Mouse (Mus musculus): Measurements from ENCODE around the gene Lingo3.
A peak's percentile ranks its signal among the peaks of the same experiment; 100 is the strongest.
"Not testable (repeated sequence)": the region's sequence is repeated elsewhere in the genome, so short reads cannot be mapped to it uniquely, and the experiment has no call there.

Lingo3 gene

GRCm38 (mm10) chr10:80843087-80843930 is 530 bp downstream of the Lingo3 start:
- DNase-seq: no peak

GRCm38 (mm10) chr10:80842334-80842733 is 1.5 kb downstream of the Lingo3 start:
- no peak for DNase-seq

GRCm38 (mm10) chr10:80841685-80842084 is 2.2 kb downstream of the Lingo3 start:
- no peak for DNase-seq

- DNase-seq: no peak
Observed at GRCm38 (mm10) chr10:80839848-80840247, 4.0 kb downstream of the Lingo3 start.

- no peak for DNase-seq
Observed at GRCm38 (mm10) chr10:80838346-80838912, 5.4 kb downstream of the Lingo3 start.

- DNase-seq: peak in 1 of 2 experiments; percentile 32
Observed at GRCm38 (mm10) chr10:80837827-80838226, 6.0 kb downstream of the Lingo3 start.

GRCm38 (mm10) chr10:80836949-80837379 is 6.9 kb downstream of the Lingo3 start:
- DNase-seq: no peak

- no peak for DNase-seq
Observed at GRCm38 (mm10) chr10:80835617-80836016, 8.2 kb downstream of the Lingo3 start.

- DNase-seq: no peak
Observed at GRCm38 (mm10) chr10:80832818-80833217, 11.0 kb downstream of the Lingo3 start.

- DNase-seq: peak; percentile 91 to 95
Observed at GRCm38 (mm10) chr10:80831136-80831535, 12.7 kb downstream of the Lingo3 start.

GRCm38 (mm10) chr10:80829359-80830278 is 14.2 kb downstream of the Lingo3 start:
- no peak for DNase-seq

GRCm38 (mm10) chr10:80828587-80828986 is 15.3 kb downstream of the Lingo3 start:
- not testable (repeated sequence) for DNase-seq

- no peak for DNase-seq
Observed at GRCm38 (mm10) chr10:80827870-80828420, 15.9 kb downstream of the Lingo3 start.

GRCm38 (mm10) chr10:80827063-80827869 is 16.6 kb downstream of the Lingo3 start:
- no peak for DNase-seq

- DNase-seq: peak; percentile 99
Observed at GRCm38 (mm10) chr10:80826151-80827062, 17.4 kb downstream of the Lingo3 start, which contains the start of gene Oaz1. TSS of gene Oaz1 (plus strand) at chr10:80826656.

GRCm38 (mm10) chr10:80824827-80825226 is 19.0 kb downstream of the Lingo3 start:
- no peak for DNase-seq

- DNase-seq: peak in 1 of 2 experiments; percentile 29
Observed at GRCm38 (mm10) chr10:80823847-80824643, 19.8 kb downstream of the Lingo3 start.

- DNase-seq: no peak
Observed at GRCm38 (mm10) chr10:80823316-80823715, 20.5 kb downstream of the Lingo3 start.

- no peak for DNase-seq
Observed at GRCm38 (mm10) chr10:80822528-80822927, 21.3 kb downstream of the Lingo3 start.

- peak; percentile 38 to 65 for DNase-seq
Observed at GRCm38 (mm10) chr10:80821991-80822390, 21.8 kb downstream of the Lingo3 start.

Data from kidney, postnatal 25 days (tissue).